Mouse (Mus musculus) ovary, adult 18-20 months (tissue): ENCODE measurements around the gene Pyroxd1.
A peak's percentile ranks its signal among the peaks of the same experiment; 100 is the strongest.

Source experiments
- DNase-seq: peaks from one replicate; pipeline ENCODE4 v3.0.0; 2022; ENCODE audit warnings: low spot score, mixed read lengths

Pyroxd1 gene

DNA sequence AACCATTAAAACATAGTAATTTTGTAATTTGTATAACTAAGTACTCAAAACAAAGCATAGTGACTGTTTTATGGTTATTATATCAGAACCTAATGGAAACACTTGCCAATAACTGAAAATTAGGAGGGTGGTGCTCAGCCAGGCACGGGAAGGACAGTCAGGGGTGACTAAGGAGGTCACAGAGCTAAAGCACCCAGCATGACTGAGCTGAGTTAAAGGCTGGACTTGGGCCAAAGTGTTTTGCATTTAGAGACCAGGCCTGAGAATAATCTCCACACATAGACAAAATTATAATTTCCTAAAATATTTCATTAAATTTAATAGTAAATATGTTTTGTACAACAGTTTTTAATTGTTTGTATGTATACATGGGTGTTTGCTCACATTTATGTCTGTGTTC is 31.6 kb downstream of the Pyroxd1 start:
- no peak for DNase-seq

- DNase-seq = no peak
These were observed 33.3 kb downstream of the Pyroxd1 start for GRCm38 (mm10) chr6:142378576-142379330.

DNA sequence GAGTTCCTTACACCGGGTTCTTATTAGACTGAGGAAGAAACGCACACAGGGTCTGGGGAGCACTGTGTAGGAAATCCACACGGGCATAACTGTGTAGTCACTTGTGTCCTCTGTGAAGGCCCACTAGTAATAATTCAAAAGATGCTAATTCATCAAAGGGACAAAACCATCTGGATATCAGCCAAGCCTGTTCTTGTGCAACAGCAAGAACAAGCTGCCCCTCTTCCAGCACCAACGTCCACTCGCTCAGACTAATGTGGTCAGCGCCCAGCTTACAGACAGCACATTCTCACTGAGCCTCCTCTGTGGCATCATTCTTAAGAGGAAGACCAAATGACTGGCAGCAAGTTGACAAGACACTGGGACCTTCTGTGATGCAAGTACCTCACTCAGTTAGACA is 34.5 kb downstream of the Pyroxd1 start:
- no peak for DNase-seq

DNA sequence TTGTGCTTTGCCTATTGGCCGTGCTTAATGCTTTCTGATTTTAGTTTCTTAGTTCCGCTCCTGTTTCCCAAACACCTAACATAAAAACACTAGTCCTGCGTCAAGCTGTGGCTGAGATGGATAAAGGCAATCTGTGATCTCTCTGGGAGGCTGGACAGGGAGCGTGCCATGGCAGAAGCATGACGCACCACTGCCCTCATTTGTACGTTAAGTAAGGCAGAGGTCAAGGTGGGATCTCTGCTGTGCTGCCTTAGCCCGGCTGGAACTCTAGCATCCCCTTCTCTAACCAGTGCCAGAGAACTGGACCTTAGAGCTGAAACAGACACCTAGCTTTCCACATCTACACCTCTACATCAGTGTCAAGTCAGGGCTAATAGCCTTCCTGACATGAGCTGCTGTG is 36.2 kb downstream of the Pyroxd1 start:
- DNase-seq = no peak

DNA sequence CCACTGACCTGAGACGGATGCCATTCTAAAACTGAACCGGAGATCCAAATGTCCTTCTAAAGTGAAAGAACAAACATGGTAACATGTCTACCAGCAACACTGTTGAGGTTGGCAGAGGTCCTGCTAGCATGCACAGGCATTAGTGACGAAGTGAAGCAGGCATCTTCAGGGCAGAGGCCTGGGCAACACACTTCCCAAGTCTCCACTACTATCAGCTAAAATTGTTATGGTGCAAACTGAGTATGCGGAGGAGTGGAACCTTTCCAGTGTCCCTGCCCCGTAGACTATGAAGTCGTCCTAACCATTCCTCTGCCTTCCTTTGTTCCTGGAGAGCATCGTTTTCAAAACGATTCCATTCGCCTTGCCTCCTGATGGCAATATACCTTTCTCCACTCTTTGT is 39.1 kb downstream of the Pyroxd1 start:
- no peak for DNase-seq

DNA sequence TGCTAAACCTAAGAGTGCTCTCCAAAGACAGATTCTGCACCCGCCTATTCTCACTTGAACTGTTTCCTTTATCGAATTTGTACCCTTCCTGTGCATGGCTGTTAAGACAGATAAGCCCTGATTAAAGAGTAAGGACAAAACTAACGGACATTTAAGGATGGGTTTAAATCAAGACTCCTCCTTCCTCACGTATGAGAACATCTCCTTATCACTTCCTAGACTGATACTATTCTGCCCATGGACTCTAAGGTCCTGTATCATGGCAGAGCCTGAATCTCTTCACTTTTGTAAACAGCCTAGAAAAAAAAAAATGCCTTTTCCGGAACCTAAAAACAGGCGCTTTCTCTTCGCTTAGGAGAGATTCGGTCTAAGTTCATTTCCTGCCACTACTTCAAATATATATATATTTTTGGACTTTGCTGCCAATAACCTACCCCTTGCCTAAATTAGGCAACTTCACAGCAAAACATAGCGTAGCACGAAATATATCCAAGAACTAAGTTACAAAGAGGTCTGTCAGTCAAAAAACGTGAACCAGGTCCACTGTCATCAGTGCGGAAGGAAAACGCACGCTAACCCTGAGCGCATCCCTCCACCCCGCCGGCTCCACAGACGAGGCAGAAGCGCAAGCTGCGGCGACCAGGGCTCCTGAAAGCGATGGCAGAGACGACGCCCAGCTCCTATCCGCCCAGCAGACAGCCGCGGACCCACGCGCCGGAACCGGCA is 41.0 kb downstream of the Pyroxd1 start:
- DNase-seq = no peak

GRCm38 (mm10) chr6:142387011-142387754 is 41.7 kb downstream of the Pyroxd1 start, which contains the start of the genes Recql and Golt1b:
Gene Recql, minus strand, starts transcription at chr6:142387087.
Gene Golt1b, plus strand, starts transcription at chr6:142387221.
- DNase-seq = peak; percentile 96

- no peak for DNase-seq
These were observed 42.4 kb downstream of the Pyroxd1 start for GRCm38 (mm10) chr6:142387755-142388271.

GRCm38 (mm10) chr6:142389101-142389500 is 43.6 kb downstream of the Pyroxd1 start:
- DNase-seq = no peak

GRCm38 (mm10) chr6:142392312-142392711 is 46.9 kb downstream of the Pyroxd1 start:
- no peak for DNase-seq

DNA sequence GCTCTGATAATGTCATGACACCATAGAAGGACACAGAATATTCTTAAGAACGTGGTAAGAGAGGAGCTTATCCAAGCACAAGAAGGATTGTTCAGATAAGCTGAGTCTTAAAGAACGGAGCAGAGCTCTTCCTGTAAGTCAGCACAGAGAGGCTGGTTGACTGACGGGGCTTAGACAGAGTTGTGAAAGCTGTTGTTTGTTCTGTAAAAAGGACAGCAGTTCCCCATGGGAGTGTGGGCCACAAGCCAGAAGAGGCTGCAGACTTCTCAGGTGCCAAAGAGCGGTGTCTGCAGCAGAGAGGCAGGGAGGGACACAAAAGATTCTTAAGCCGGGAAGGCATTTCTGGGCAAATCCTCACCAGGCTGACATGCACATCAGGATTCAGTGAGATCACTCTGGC is 49.2 kb downstream of the Pyroxd1 start:
- no peak for DNase-seq

GRCm38 (mm10) chr6:142395756-142396155 is 50.3 kb downstream of the Pyroxd1 start:
- no peak for DNase-seq

DNA sequence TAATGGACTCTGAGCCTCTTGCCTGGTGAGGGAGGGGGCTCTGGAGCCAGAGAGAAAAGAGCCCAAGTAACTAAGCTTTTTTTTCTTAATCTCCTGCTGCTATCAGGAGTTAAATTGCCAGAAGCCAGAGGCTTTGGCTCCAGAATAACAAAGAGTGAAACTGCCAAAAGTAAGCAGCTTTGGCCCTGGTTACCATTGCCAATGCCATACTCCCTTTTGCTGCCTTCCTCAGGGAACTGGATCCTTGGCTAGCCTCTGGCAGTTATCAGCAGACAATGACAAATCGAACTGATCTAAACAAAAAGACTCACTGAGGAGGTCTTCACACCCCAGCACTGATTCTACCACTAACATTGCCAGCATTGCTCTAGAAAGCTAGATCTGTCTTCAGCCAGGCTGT is 65.7 kb downstream of the Pyroxd1 start:
- no peak for DNase-seq
